Mouse (Mus musculus) inflammation-experienced regulatory T-cells, adult 6 months (primary cell): ENCODE measurements around the gene Vwa3b. TPM values are rescaled to one million over a fixed set of nuclear protein-coding genes. Genes with fewer than 3 reads are reported as not detected.

Source experiments
- ATAC-seq: one replicate; pipeline ENCODE4 v1.8.0; 2017
- polyA plus RNA-seq, 3 experiments: library from polyadenylated mRNA; unstranded; fragments of 100-300 nt; shearing (Covaris generic); gene quantifications; one replicate each; pipeline ENCODE4 v1.2.1; 2017

Gene Vwa3b
- polyA plus RNA-seq, 3 experiments from 2014 or later: 1.2 to 2.8 (median 1.8) TPM

GRCm38 (mm10) chr1:37063841-37064240, 37.4 kb downstream of the Vwa3b start:
- no peak for ATAC-seq

GRCm38 (mm10) chr1:37065658-37066412, 39.4 kb downstream of the Vwa3b start:
- no peak for ATAC-seq

GRCm38 (mm10) chr1:37075759-37076158, 49.4 kb downstream of the Vwa3b start:
- no peak for ATAC-seq

- ATAC-seq: no peak
Observed at GRCm38 (mm10) chr1:37077266-37077665, 50.9 kb downstream of the Vwa3b start.

GRCm38 (mm10) chr1:37077955-37078549, 51.7 kb downstream of the Vwa3b start:
- no peak for ATAC-seq

- ATAC-seq: no peak
Observed at GRCm38 (mm10) chr1:37080442-37080841, 54.0 kb downstream of the Vwa3b start.

- ATAC-seq: no peak
Observed at GRCm38 (mm10) chr1:37081376-37082214, 55.2 kb downstream of the Vwa3b start.

GRCm38 (mm10) chr1:37082215-37082464, 55.7 kb downstream of the Vwa3b start:
- no peak for ATAC-seq

- no peak for ATAC-seq
Observed at GRCm38 (mm10) chr1:37084075-37084474, 57.7 kb downstream of the Vwa3b start.

GRCm38 (mm10) chr1:37085171-37085570, 58.8 kb downstream of the Vwa3b start:
- no peak for ATAC-seq

- no peak for ATAC-seq
Observed at GRCm38 (mm10) chr1:37089191-37089590, 62.8 kb downstream of the Vwa3b start.

GRCm38 (mm10) chr1:37097382-37098093, 71.1 kb downstream of the Vwa3b start:
- ATAC-seq: no peak

GRCm38 (mm10) chr1:37098094-37098555, 71.7 kb downstream of the Vwa3b start:
- no peak for ATAC-seq

- no peak for ATAC-seq
Observed at GRCm38 (mm10) chr1:37100361-37100760, 74.0 kb downstream of the Vwa3b start.

GRCm38 (mm10) chr1:37101016-37101415, 74.6 kb downstream of the Vwa3b start:
- ATAC-seq: no peak

- no peak for ATAC-seq
Observed at GRCm38 (mm10) chr1:37101717-37102116, 75.3 kb downstream of the Vwa3b start.

- no peak for ATAC-seq
Observed at GRCm38 (mm10) chr1:37105194-37105593, 78.8 kb downstream of the Vwa3b start.

- no peak for ATAC-seq
Observed at GRCm38 (mm10) chr1:37113781-37114180, 87.4 kb downstream of the Vwa3b start.

- no peak for ATAC-seq
Observed at GRCm38 (mm10) chr1:37115847-37116246, 89.5 kb downstream of the Vwa3b start.

- no peak for ATAC-seq
Observed at GRCm38 (mm10) chr1:37116574-37116973, 90.2 kb downstream of the Vwa3b start.

- ATAC-seq: no peak
Observed at GRCm38 (mm10) chr1:37117964-37118363, 91.6 kb downstream of the Vwa3b start.

GRCm38 (mm10) chr1:37122306-37122705, 95.9 kb downstream of the Vwa3b start:
- ATAC-seq: no peak

GRCm38 (mm10) chr1:37122798-37123197, 96.4 kb downstream of the Vwa3b start:
- no peak for ATAC-seq
